Mouse (Mus musculus): ENCODE results near the gene Map1s.

DNA sequence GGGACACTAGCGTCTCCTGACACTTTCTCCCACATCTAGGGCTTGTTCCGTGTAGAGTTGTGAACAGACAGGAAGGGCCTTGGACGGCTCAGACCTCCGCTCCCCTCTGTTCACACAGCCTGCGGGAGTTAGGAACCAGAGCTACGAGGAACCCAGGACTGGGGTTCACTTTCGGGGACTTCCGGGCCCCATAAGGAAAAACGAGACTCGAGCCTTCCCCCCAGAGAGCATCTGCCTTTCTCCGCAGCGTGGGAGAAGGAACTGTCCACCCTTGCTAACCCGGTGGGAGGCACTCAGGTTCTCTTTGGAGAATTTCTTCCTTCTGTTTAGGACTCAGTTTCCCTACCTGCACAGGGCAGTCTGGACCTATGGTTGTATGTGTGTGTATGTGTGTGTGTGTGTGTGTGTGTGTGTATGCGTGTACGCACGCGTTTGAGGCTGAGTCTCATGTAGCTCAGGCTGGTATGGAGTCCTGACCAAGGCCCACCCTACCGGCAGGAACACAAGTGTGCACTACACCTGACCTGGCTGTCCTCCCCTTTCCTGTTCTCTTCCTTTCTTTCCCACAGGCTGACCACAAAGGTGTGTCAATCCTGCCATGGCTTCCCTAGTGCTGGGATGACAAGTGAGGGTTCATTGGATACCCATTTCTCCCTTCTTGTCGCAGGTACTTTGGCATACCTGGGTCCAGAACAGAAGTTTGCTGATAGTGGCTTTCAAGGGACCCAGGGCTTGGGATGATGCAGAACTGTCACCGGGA lies 12.7 kb upstream of the Map1s start:
- no peak for TF ChIP-seq ZC3H11A (IDR thresholded peaks at IDR 0.05; ENCODE audit: borderline replicate concordance, low read depth, low read length)
- TF ChIP-seq MAFK (IDR thresholded peaks at IDR 0.05; ENCODE audit: insufficient read depth, low read depth, low read length) = no peak
- no peak for TF ChIP-seq HCFC1 (IDR thresholded peaks at IDR 0.05; ENCODE audit: borderline replicate concordance, insufficient read depth, low read length)

All from ES-E14 (cell line).